Mouse (Mus musculus) skeletal muscle tissue, adult 2 months (tissue): ENCODE results near the gene Rab11fip2.

Experiments used
- DNase-seq: peaks from one replicate; pipeline ENCODE4 v3.0.0-alpha.2; 2012; ENCODE audit warnings: low read depth, low spot score

The Rab11fip2 gene

DNA sequence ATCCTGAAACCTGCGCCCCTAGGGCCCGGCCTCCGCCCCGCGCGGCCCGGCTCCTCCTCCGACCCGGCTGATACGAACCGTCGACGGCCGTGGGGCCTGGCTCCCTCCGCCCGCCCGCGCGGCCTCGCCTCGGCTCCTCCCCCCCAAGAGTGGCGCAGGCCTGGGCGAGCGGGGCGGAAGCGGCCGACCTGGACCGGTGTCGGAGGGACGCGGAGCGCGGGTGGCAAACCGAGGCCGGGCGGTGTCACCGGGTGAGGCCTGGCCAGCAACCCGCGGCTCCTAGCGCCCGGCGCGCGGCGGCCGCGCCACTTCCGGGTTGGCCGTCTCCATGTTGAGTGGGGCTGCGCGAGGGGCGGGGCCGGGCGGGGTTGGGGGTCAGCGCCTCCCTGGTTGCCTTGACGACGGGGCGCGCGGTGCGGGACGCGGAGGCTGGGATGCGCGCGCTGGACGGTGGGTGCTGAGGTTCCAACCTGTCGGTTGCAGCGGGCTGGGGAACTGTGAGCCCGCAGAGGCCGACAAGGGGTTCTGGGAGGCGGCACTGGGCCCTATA lies at the start of gene Rab11fip2:
Gene Rab11fip2, minus strand, starts transcription at position 333 of the 550 bp plus-strand sequence.
- peak; percentile 64 for DNase-seq

- DNase-seq = no peak
These were observed 38.1 kb upstream of the Rab11fip2 start for GRCm38 (mm10) chr19:59981588-59981987.

DNA sequence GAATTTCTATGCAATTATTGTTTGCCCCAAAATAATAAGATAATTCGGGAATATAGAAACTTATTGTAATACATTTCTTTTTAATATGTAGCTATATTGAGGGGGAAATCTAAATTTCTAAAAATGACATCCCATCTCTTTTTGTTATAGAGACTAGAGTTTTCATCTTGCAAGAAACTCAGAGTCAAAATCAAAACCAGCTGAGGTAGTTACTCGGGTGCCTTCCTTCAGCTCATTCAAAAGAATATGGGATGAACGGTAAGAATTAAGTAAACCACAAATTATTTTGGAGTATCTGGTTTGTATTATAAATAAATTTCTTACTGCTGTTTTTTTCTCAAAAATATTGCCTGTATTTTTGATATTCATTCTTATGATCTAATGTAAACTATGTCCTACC lies 11.5 kb upstream of the Rab11fip2 start:
- no peak for DNase-seq

DNA sequence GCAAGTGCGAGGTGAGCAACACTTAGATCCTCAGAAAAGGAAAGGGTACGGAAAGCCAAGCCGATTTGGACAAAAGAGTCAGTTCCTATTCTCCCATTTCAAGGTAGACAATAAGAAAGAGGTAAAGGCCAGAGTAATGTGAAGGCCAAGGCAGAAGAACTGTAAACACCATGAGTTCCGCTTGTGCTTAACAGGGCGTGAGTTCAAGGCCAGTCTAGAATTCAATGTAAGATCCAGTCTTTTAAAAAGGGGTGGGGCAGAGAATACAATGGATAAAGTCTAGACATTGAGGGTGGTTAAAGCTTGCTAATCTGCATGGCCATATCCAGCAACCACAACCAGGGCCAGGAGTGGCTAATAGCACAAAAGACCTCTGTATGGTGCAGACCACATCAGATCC lies 6.3 kb upstream of the Rab11fip2 start:
- no peak for DNase-seq

- no peak for DNase-seq
These were observed 635 bp downstream of the Rab11fip2 start for GRCm38 (mm10) chr19:59942716-59943321.

- DNase-seq = no peak
These were observed 3.7 kb downstream of the Rab11fip2 start for GRCm38 (mm10) chr19:59939711-59940110.

DNA sequence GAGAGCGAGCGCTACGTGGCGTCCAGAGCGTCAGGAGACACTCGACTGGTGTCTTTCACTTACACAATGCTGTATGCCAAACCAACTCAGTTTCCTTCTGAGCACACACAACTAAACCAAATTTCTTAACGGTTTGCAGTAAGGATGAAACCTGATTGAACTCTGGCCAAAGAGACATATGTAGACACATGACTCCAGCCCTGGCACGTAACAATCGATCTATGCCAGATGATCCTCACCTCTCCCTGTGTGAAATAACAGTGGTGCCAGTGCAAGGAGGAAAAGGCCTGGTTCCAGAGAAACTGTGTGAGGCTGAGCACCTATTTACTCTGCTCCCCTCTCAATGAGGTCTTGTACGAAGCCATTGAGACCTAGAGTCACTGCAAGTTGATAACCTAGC lies 11.4 kb downstream of the Rab11fip2 start:
- DNase-seq = no peak

GRCm38 (mm10) chr19:59928672-59929071 lies 14.8 kb downstream of the Rab11fip2 start:
- no peak for DNase-seq

DNA sequence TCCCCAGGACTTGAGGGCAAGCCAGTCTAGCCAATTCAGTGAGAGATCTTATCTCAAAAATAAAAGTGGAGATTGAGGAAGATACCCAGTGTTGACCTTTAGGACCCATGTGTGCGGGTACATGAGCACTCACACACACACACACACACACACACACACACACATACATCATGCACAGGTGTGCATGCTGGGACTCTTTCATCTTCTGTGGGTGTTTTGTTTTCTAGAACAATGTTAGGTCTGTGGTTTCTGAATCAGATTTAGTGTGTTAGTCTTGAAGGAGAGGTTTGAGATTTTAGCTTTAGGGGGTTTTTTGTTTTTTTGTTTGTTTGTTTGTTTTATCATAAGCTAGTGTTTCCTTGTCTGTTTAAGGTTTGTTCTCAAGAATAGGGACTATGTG lies 17.3 kb downstream of the Rab11fip2 start:
- DNase-seq = no peak

DNA sequence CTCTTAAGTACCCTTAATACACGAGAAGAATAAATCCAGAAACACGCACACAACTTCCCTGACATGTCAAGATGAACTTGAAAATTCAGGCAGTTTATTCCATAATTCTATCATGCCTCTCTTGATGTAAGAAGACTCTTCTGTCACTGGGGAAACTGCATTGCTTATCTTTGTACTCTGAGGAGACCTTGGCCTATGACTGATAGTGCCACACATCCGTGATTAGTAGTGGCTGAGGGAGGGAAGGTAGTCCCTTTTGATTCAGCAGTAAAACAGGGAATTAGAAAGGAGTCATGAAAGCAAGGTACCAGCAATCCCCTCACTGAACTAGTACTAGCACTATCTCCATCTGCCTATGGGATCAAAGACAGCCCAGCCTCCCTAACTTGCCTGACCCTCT lies 22.6 kb downstream of the Rab11fip2 start:
- no peak for DNase-seq

GRCm38 (mm10) chr19:59917901-59918613 lies 25.4 kb downstream of the Rab11fip2 start:
- no peak for DNase-seq

DNA sequence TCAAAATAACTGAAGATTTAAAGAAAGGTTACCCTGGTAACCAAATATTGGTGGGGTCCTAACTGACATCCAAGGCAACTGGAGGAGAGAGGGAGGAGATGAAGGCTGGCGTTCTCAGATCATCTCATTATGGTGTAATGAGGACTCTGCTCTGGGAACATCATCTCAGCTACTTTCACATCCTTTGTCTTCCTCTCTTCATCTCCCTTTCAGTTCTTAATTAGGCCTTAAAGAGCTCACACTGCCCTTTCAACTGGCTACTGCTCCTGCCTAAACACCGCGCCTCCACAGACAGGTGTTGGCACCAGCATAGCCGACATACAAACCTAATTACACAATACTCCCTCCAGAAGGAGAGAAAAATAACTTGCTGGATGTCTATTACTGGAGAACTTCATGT lies 31.9 kb downstream of the Rab11fip2 start:
- DNase-seq = no peak

DNA sequence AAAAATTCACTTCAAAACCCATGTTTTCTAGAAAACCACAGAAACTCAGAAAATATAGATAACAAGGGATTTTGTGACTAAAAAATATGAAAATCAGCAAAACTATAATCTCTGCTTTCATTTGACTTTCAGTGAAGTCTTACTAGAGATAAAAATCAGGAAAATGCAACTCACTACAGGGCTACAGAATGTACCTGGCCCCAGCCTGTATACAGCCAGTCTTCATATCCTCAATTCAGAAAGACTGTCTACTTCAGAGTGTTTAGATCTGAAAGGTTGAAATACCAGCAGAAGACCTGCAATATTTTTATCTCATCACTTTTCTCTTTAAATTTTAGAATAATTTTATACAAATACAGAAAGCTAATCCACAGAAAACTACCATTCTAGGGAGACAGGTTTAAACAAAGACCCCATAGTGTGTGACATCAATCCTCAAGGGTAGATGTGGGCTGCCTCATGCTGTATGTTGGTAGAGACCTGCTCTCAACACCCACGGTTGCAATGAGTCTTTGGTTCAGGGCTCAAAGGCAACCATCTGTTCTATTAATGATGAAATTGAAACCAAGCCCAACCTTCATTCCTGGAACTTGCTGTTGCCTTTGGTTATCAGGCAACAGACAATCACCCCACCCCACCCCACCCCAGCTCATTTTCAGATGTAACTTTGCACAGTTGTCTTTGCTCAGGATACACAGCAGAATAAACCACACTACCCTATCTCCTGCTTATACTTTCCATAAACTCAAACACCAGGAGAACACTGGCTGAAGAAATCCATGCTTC lies 38.0 kb downstream of the Rab11fip2 start:
- DNase-seq = no peak

DNA sequence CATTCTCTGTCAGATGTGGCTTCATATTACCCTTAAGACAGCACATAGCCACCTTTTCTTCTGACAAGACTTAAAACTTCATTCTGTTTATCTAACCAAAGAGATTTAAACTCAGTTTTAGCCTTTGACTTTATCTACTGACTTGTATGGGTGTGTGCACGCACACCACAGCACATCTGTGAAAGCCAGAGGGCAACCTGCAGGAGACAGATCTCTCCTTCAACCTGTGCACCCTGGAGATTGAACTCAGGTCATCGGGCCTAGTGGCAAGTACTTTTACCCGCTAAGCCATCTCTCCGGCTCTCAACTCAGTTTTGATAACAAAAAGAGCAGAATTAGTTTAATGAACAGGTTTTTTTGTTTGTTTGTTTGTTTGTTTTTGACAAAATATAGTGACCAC lies 43.5 kb downstream of the Rab11fip2 start:
- DNase-seq = no peak

DNA sequence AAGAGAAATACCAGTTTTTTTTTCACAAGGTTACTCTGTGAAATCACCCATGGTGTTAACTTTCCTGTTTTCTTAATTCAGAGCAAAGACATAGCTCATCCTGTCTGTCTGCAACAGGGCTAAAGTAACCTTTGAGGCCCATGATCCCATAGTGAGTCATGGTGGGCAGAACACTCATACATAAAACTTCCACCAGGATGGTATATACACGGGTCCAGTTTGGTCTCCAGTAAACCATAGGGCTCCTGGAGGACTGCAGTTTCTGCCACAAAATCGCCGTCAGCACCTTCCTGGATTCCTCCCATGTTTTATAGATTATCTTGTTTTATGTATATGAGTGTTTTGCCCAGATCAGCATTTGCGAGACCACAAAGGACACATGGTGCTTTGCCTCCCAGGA lies 45.2 kb downstream of the Rab11fip2 start:
- no peak for DNase-seq

DNA sequence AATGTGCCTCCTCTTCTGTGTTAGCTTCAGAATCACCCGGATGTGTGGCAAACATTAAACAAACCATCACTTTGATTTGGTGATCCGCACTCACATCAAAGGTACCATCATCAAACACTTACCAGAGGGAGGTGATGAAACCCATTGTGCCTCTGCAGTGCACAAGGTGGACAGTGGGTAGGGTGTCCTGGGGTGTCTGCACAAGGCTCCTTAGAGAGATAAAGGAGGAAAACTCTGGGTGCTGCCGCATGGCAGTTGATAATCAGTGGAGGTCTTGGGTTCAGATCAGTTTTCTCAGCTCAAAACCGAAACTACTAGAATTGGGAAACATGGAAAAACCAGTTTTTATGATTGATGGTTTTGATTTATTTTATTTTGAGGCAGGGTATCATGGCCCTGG lies 54.1 kb downstream of the Rab11fip2 start:
- no peak for DNase-seq

GRCm38 (mm10) chr19:59888846-59889245 lies 54.6 kb downstream of the Rab11fip2 start:
- no peak for DNase-seq

DNA sequence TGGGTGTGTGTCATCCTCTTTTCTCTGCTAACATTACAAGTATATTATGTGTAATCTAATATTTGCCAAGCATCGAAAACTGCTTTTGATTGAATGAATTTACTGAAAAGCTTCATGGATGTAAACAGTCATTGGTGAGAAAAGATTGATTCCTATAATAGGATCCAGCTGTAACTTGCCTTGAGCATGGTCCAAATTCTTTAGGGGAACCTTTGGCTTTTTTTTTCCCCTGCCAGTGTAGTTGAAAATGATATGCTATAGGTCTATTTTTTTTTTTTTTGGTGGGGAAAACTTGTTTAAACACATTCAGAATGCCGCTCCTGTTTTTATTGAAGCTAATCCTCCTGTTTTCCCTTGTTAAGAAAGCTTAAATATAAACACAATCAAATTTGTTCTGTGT lies 55.6 kb downstream of the Rab11fip2 start:
- no peak for DNase-seq

DNA sequence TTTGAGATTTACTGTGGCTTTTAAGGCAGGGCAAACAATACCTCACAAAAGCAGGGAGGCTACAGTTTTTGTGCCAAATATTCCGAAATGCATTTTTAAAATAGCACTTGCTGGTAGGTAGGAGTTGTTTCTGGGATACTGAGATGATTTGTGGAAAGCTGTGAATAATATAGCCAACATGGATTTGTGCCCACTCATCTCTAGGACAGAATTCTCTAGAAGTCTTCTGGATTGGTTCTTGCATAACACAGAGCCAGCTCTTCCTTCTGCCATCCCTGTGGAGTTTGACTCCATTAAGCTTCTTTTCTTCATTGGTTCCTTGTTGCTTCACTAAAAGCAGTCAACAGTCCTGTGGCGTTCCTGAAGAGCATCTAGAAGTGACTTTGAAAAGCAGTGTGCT lies 58.2 kb downstream of the Rab11fip2 start:
- no peak for DNase-seq

DNA sequence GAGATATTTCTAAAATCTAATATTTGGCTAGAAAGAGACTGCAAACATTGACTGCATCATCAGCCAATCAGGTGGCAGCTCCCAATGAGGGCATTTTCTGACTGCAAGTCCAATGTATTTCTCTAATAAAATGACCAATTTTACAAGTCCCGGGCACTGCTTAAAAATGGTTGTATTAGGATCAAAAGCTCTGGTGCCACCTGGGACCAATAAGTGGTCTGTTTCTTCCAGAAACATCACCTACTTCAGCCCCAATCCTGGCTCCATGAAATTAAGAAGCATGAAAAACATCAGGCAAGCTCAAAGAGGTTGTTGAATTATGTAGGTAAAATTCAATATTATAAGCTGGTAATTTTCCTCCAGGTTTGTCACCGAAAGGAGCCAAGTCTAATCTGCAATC lies 66.2 kb downstream of the Rab11fip2 start:
- no peak for DNase-seq

DNA sequence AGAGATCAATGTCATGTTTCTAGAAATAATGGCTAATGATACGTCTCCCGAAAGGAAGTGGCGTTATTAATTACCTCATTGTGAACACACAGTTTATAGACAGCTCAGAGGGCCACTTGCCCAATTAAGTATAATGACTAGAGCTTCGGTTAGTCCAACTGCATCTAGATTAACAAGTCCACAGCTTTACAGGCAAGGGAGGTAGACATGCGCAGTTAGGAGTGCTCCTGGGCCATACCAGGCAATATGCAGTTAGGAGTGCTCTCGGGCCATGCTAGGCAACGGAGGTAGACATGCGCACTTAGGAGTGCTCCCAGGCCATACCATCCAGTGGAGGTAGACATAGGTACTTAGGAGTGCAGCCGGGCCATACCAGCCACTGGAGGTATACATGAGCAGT lies 76.8 kb downstream of the Rab11fip2 start:
- no peak for DNase-seq

- no peak for DNase-seq
These were observed 81.0 kb downstream of the Rab11fip2 start for GRCm38 (mm10) chr19:59862423-59862822.
